Mouse (Mus musculus) CH12.LX (cell line): ENCODE results near the gene Chpf2.

Experiments used
- ETS1 ChIP-seq: conservative IDR thresholded peaks from 2 replicates; pipeline ENCODE4 v1.6.1; 2012; ENCODE audit warnings: low read depth, mild to moderate bottlenecking, inconsistent platforms, low read length, improper control_type of control experiment, moderate library complexity
- ZMIZ1 ChIP-seq: IDR thresholded peaks from 2 replicates; pipeline ENCODE4 v1.6.1; 2012; ENCODE audit warnings: low read depth, mild to moderate bottlenecking, inconsistent platforms, low read length, improper control_type of control experiment

DNA sequence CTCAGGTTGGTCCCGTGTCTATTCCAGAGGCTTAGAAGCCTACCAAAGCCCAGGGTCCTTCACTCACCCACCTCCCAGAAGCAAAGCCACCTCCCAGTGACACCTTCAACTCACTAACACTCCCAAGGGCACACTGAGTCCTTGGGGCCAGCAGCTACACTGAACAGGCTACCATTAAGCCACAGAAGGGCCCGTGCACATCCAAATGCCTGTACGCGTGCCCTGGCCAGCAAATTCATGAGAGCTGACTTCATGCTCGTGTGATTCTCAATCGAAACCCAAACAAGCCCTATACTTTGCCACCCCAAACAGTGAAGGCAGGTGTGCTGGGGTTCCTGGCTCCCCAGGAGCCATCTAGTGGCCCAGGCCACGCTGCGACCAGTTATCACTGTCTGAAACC lies 34.1 kb downstream of the Chpf2 start:
- TF ChIP-seq ETS1 (no peak), ZMIZ1 (no peak)
